Mouse (Mus musculus): Measurements from ENCODE around the gene Pnkp. TPM values are rescaled to one million over a fixed set of nuclear protein-coding genes. Genes with fewer than 3 reads are reported as not detected.

Pnkp gene
- polyA plus RNA-seq, 1 experiment, result 42.3 TPM

DNA sequence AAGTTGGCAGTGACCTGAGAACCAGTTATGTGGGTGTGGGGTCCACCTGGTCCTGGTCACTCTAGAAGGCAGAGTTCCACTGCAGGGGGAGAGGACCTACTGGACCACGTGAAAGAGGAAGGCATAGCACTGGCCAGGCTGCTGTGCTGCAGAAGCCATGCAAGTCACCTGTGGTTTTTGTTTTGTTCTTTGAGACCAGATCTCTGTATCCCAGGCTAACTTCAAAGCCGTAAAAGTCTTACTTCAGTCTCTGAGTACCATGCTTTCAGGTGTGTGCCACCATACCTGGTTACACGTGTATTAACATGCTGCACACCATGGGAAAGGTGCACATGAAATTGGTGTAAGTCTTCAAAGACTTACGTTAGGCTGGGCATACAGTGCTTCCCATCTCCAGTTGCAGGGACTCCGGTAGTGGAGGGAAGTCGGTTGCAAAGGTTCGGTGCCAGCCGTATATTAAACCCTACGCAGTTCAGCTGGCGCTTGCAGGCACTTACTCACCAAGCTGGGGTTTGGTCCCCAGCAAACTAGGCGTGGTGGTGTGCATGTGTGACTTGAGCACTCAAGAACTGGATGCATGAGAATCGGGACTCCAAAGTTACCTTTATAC, 5.2 kb upstream of the Pnkp start:
- DNase-seq (ENCODE audit: extremely low spot score in 1 of 2, low spot score in 1 of 2), result no peak

DNA sequence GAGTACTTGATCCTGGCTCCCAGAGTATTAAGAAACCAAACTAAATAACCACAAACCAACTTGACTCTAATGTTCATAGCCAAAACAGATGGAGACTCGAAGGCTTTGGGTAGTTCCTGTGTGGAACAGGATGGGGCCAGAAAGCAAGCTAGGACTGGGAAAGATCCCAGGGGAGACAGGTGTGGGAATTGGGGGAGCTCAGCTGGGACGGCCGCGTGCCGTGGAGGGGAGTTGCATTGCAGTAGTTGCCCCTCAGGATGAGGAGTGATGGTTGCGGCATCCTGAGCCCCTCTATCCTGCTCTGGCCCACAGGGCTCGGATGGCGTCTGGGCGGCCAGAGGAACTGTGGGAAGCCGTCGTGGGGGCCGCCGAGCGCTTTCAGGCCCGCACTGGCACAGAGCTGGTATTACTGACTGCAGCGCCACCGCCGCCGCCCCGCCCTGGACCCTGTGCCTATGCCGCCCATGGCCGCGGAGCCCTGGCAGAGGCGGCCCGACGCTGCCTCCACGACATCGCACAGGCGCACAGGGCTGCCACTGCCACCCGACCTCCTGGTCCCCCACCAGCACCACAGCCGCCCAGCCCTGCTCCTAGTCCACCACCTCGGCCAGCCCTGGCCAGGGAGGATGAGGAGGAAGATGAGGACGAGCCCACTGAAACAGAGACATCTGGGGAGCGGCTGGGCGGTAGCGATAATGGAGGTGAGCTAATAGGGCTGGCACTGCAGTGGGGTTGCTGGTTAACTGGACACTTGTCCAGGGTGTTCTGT, 4.5 kb upstream of the Pnkp start:
- no peak for DNase-seq (ENCODE audit: extremely low spot score in 1 of 2, low spot score in 1 of 2)

DNA sequence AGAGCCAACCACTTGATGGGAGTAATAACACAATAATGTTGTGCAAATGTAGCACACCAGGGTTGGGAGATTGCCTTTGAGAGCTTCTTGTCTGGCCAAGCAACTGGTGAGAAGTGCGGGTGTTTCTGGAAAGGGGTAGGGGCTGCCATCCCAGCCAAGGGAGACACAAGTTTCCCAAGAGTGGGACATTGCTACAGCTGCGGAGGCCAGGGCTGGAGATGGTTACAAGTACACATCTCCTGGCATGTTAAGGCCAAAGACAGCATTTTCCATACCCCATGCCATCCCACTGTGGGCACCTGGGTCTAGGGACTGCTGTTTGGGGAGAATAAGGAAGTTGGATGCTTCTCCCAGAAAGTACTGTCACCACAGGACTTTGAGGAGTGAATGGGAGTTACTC, 3.9 kb upstream of the Pnkp start:
- no peak for DNase-seq (ENCODE audit: extremely low spot score in 1 of 2, low spot score in 1 of 2)

- DNase-seq (ENCODE audit: extremely low spot score in 1 of 2, low spot score in 1 of 2), result no peak
Observed at GRCm38 (mm10) chr7:44853596-44854355, 3.2 kb upstream of the Pnkp start.

- peak in 1 of 2 experiments; percentile 71 for DNase-seq (ENCODE audit: extremely low spot score in 1 of 2, low spot score in 1 of 2)
Observed at GRCm38 (mm10) chr7:44854356-44855031, 2.4 kb upstream of the Pnkp start.

DNA sequence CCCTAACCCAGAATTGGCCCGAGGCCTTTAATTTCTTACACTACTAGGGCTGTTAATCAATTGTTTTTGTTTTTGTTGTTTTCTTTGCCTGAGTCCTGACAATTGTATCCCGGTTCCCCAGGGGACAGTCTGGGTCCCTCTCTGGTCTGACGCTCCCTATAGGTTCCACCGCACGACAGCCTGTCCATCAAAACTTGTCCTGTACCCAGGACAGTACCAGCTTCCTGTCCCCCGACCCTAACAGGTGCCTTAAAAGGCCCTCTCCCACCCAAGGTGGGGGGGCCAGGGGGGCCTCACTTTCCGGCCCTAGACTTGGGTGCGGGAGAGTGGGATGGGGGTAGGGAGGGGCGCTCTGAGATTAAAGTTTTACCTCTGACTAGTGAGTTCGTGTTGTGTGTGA, 1.9 kb upstream of the Pnkp start:
- no peak for DNase-seq (ENCODE audit: extremely low spot score in 1 of 2, low spot score in 1 of 2)

- no peak for DNase-seq (ENCODE audit: extremely low spot score in 1 of 2, low spot score in 1 of 2)
Observed at GRCm38 (mm10) chr7:44856265-44856916, 548 bp upstream of the Pnkp start.

GRCm38 (mm10) chr7:44857905-44858304, 966 bp downstream of the Pnkp start:
- DNase-seq (ENCODE audit: extremely low spot score in 1 of 2, low spot score in 1 of 2), result no peak

- no peak for DNase-seq (ENCODE audit: extremely low spot score in 1 of 2, low spot score in 1 of 2)
Observed at GRCm38 (mm10) chr7:44859896-44860295, 3.0 kb downstream of the Pnkp start.

DNA sequence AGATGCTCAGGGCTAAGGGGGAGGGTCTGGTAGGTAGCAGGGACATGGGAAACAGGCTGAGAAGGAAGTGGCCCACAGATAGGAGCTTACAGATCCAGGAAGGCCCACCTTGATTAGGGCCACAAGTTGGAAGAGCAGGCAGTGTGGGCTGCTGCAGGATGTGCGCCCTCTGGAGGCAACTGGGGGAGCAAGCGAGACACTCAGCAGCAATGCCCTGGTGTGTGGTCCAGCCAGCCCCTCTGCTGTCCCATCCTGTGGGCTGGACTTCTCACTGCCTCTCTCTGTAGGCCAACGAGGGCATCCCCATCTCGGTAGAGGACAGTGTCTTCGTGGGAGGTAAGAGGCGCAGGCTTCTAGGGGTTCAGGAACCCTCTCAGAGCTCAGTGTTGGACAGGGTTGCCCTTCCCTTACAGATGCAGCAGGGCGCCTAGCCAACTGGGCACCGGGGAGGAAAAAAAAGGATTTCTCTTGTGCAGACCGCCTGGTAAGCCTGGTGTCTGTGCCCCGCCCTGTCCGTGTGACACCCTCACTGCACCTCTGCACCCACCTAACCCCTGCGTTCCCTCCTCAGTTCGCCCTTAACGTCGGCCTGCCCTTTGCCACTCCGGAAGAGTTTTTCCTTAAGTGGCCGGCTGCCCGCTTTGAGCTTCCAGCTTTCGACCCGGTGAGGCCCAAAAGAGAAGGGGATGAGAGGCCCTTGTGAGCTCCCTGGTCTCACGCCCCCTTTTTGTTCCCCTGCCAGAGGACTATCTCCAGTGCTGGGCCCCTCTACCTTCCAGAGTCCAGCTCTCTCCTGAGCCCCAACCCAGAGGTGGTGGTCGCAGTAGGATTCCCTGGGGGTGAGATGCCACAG, 3.9 kb downstream of the Pnkp start:
- peak in 1 of 2 experiments; percentile 71 for DNase-seq (ENCODE audit: extremely low spot score in 1 of 2, low spot score in 1 of 2)

DNA sequence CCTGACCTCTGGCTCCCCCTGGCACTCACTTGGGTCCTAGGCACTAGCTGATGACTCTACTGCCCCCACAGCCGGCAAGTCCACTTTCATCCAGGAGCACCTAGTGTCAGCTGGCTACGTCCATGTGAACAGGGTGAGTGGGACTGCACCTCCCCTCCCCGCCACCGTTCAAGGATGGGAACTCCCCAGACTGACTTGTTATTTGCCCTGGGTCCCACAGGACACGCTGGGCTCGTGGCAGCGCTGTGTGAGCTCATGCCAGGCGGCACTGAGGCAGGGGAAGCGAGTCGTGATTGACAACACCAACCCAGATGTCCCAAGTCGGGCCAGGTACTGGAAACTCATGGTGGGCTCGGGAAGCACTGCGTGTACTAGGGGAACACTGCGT, 4.5 kb downstream of the Pnkp start:
- no peak for DNase-seq (ENCODE audit: extremely low spot score in 1 of 2, low spot score in 1 of 2)

DNA sequence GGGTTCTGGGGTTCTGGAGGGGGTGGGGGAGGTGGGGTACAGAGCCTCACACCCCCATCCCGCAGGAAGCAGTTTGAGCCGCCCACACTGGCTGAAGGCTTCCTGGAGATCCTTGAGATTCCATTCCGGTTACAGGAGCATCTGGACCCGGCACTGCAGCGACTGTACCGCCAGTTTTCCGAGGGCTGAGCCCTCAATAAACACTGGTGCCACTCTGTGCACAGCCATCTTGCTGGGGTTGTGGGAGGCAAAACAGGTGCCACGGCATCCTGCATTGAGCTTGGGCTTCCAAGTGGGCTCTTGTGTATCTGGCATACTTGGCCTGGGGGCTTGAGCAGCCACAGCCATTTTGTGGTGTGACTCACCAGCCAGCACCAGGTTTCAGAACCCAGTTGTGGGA, 5.5 kb downstream of the Pnkp start:
- DNase-seq (ENCODE audit: extremely low spot score in 1 of 2, low spot score in 1 of 2), result no peak

GRCm38 (mm10) chr7:44863210-44863609, 6.3 kb downstream of the Pnkp start:
- DNase-seq (ENCODE audit: extremely low spot score in 1 of 2, low spot score in 1 of 2), result no peak

DNA sequence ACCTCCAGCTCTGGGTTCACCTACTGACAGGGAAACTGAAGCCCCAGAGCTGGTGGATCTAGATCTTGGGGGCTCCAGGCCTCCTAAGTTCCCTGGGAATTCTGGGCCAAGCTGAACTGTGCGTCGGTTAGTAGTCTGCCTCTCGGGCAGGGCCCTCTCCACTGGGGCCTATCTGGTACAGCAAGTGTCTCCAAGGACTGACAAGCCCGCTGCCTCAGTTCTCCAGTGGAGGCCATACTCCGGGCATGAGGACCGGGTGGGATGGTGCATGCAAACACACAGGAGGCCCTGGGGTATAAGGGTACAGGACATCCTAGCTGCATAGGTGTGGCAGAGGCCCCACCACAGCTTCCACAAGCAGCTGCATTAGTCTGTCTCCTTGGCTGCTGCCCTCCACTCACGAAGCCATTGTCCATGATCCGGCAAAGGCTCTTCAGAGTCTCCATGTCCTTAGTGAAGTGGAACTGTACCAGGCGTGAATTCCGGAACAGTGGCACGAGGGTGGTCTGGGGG, 7.1 kb downstream of the Pnkp start:
- no peak for DNase-seq (ENCODE audit: extremely low spot score in 1 of 2, low spot score in 1 of 2)

- no peak for DNase-seq (ENCODE audit: extremely low spot score in 1 of 2, low spot score in 1 of 2)
Observed at GRCm38 (mm10) chr7:44864595-44865542, 7.9 kb downstream of the Pnkp start.

DNA sequence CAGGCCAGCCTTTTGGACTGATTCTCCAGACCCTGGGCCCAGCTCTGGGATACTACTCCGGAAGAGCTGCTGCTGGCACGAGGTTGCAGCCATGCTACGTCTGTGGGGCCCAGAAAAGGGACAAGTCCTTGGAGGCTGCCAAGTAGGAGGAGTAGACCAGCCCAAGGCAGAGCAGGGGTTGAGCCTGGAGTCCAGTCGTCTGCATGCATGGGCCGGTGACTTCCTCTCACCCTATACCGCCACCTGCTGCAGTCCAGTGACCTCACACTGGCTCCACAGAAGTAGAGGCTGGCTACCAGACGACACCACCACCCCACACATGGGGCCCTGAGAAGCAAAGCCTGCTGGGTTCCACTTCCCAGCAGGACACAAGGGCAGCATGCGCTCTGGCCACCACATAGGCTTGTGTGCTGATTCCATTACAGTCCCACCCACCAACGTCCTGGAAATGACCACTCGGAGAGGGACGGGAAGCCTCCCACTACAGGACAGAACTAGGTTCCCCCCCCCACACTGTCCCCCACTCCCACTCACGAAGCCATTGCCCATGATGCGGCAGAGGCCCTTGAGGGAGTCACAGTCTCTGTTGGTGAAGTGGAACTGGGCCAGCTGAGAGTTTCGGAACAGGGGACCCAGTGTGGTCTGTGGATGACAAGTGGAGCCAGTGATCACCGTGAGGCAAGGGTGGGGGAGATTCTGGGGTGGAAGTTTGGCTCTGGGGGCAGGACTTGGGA, 9.5 kb downstream of the Pnkp start:
- DNase-seq (ENCODE audit: extremely low spot score in 1 of 2, low spot score in 1 of 2), result no peak

DNA sequence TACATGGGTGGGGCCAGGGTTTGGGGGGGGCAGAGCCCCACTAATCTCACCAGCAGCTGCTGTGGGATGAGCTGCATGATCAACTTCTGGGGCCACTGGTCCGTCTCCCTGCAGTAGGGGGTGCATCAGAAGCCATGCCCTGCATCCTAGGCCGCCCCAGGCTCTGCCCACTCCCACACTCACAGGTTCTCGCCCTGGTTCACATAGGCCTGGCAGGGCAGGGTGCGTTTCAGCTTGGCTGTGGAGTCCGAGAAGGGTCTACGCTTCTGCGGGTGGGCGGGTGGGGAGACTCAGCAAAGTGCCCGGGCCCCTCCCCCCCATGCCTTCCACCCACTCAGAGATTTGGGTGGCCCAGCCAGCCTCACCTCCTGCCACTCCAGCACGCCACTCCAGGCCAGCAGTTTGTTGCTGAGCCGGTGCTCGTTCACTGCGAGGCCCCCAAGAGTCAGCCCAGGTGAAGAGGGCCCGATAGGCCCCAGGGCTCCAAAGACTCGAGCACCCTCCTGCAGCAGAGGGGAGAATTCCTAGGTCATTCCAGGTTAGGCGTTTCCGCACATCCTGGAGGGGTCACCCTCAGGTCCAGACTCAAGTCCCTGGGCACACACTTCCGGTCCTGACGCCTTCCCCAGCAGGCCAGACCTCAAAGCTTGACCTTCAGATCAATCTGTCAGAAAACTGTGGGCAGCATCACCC, 10.2 kb downstream of the Pnkp start:
- no peak for DNase-seq (ENCODE audit: extremely low spot score in 1 of 2, low spot score in 1 of 2)
